Mouse (Mus musculus) embryo, embryonic 10.5 days (tissue): ENCODE results near the gene Mrto4.
"Not testable (repeated sequence)": the region's sequence is repeated elsewhere in the genome, so short reads cannot be mapped to it uniquely, and the experiment has no call there.

Experiments
- DNase-seq: peaks from one replicate; pipeline ENCODE4 v3.0.0-alpha.2; 2015; ENCODE audit warnings: low spot score

Gene Mrto4

DNA sequence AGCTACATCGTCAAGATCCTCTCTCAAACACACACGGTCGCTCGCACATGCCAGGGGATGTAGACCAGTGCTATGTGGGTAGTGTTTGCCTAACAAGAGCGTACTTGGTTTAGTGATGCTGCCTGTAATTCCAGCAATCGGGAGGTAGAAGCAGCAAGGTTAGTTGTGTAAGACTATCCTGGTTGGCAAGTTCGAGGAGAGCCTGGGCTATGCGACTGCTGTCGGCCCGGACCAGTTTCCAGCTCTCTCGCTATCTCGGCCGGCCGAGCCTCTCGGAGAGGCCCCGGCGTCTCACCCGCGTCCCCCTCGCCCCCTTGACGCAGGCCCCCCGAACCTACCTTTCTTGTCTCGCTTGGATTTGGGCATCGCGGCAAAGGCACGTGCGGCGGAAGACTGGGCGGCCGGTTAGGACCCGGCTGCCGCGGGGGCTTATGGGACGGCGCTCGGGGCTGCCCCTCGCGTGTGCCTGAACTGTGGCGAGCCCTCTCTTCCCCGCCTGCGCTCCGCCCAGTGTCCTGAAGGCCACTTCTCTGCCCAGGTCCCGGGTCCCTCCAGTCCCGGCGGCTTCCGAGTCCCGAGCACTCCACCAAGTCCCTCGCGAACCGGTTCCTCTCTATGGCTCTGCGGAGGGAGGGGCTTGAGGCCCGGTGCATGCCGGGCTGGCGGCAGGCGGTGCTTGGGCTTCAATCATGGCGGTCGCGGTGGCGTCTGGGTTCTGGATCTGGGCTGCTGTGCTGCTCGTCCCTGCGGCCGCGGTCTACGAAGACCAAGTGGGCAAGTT lies at the start of gene Mrto4, which contains the start of the genes Emc1 and Ubr4:
TSS of gene Mrto4 (minus strand) at position 646 of the 781 bp plus-strand sequence.
TSS of gene Emc1 (plus strand) at position 657 of the 781 bp plus-strand sequence.
TSS of gene Ubr4 (plus strand) at position 679 of the 781 bp plus-strand sequence.
- peak; percentile 91 for DNase-seq

DNA sequence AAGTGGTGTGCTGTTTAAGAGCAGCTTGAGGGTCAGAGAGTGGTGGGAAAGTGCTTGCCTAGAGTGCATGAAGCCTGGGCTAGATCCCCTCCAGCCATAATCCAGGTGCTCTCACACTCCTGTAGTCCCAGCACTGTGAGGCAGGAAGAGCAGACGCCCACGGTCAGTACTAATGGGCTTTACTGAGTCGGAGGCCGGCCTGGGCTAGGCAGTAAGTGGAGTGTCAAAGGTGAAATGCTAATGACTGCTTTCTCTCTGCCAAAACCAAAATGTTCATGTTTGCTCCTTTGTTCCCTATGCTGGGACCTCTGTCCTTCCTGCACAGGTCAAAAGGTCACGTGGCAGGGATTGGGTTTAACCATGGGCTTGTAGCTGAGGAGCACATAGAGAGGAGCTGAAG lies 48.1 kb upstream of the Mrto4 start:
- no peak for DNase-seq

DNA sequence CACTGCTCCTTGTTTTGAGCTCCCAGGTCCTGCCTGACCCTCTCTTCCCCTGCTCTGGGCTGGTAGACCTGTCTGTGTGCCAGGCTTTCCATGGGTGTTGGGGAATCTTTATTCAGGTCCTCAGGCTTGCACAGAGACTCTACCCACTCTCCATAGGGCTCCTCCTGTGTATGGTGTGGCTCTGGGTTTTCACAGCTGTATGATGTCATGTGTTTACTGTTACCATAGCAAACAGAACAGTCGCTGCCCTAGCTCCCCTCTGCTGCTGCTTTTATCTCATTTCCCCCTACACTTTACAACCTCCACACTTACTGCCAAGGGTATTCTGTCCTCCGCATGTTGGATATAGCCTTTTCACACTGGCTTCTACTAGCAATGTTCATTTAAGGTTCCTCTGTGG lies 43.1 kb upstream of the Mrto4 start:
- DNase-seq: no peak

DNA sequence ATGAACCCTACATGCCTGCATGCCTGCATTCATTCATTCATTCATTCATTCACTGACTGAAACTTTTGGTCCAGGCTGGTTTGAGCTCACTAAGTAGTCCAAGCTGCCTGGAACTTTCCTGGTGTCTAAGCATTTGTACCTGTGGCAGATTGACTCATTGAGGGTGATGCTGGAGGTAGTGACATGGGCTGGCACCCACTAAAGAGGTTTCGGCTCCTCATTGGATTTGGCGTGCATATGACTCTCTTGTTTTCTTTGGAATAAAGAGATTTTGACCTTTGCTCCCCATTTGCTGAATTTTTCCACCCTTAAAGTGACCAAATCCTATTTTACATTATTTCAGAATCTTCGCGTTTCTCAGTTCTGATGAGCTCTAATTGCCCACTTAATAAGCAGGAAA lies 37.2 kb upstream of the Mrto4 start:
- no peak for DNase-seq

DNA sequence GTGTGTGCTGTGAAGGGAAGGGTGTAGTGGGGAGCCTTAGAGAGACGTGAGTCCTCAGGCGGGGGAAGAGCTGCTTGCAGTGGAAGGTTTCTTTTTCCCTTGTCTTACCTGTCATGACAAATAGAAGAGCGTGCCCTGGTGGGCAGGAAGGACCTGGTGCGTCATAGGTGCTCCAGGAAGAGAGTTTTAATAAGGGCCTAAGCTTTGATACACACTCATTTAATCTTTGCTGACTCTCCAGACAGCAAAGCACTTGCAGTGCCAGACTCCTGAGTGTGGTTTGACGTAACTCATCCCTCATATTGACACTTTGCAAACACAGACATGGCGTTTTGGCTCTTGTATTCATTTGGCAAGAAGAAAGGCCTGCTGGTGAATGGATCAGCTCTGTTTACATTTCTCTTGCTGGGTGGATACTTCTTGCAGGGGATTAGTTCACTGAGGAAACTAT lies 34.5 kb upstream of the Mrto4 start:
- DNase-seq: peak; percentile 5

DNA sequence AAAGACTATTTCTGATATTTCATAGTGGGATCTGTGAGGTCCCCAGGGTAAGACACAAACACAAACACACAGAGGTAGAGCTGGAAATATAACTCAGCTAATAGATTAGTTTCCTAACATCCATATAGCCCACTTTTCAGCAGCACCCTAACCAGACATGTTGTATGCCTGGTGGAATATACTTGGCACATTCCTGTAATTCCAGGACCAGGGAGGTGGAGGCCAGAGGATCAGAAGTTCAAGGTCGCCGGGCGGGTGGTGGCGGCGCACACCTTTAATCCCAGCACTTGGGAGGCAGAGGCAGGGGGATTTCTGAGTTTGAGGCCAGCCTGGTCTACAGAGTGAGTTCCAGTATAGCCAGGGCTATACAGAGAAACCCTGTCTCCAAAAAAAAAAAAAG lies 33.5 kb upstream of the Mrto4 start:
- not testable (repeated sequence) for DNase-seq

DNA sequence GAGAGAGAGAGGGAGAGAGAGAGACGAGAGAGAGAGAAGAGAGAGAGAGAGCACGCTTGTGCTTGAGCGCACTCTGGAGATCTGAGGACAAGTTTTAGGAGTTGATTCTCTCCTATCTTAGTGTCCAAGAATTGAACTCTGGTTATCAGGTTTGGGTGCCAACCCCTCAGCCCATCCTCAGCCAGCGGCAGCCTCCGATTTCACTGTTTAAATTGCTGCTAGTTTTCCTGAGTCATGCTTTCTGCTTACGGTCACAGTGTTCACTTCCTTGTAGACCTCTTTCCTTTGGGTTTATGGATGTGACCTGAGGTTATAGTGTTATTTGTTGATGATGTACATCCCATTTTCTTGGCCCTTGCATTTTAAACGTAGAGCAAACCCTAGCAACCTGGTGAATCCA lies 29.9 kb upstream of the Mrto4 start:
- no peak for DNase-seq

DNA sequence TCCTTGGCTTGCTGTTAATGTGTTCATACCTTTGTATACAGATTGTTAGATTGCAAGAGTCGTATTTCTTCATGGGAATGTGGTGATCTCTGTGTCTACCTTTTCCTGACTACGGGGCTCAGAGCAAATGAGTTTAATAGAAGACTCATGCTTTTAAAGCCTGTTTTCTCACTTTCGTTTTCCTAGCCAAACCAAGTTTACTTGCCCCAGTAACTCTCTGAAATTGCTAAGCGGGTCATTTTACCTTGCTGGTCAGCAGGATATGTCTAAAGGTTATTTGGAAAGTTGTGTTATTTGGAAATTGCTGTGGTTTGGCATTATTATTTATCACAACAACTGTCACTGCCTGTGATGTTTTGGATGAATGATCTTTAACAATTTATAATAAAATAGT lies 29.1 kb upstream of the Mrto4 start:
- no peak for DNase-seq

DNA sequence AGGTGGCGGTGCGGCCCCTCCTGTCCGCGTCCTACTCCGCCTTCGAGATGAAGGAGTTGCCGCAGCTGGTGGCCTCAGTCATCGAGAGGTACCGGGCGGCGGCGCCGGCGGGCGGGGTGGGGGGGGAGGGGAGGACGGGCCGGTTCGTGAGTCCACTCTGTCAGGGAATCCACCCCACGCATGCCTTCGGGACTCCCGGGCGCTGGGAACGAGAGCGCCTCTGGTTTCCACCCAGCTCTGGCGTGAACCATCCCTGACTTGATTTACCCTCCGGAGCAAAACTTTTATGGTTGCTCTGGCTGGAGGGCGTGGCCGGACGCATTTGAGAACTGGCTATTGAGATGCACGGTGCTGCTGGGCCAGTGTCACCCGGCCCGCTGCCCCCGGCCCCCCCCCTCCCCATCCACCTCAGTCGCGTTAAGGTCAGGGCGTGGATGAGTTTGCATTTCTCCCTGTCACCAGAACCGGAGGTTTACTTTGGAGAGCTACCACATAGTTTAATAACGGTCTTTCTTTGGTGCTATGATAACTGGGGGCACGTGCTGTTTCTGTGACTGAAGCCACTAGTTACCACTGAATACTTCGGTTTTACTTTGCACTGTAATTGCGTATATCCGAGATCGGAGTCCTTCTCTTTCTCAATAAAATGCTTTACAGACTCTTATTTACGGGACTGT lies 28.5 kb upstream of the Mrto4 start:
- DNase-seq: peak; percentile 6

DNA sequence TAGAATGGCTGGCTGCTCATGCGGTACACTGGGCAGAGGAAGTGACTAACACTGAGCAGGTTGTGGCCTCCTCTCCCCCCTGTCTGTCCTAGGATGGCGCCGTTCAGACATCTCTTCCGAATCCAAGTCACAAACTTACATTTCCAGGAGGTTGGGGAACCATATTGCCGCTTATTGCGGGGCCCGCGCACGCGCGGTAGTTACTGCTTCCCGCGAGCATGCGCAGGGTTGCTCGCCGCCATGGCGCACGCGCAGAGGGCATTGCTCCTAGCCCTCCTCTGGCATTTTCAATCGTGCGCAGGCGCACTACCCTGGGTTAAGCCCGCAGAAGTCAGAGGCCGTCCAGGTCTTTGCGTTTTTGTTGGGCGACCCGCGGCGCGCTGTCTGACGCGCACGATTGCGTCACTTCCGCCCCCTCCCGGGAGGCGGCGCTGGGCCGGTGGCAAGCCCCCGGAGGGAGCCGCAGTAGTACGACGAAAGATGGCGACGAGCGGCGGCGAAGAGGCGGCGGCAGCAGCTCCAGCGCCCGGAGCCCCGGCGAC lies 27.9 kb upstream of the Mrto4 start:
- peak; percentile 99 for DNase-seq

DNA sequence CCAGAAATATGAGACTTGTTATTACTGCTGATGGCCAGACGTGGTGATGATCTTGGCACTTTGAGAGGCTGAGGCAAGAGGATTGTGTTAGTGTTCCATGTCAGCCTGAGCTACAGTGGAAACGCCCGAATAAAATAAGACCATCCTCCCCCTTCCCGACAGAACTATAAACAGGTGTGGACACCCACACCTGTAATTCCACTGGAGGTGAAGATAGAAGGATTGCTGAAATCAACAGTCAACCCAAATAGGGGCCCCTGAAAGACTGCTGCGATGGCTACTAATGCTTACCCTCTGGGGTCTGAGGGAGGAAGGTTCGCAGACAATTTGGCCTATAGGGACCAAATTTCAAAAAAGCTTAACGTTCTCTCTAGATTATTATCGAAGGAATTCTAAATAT lies 27.3 kb upstream of the Mrto4 start:
- peak; percentile 14 for DNase-seq

DNA sequence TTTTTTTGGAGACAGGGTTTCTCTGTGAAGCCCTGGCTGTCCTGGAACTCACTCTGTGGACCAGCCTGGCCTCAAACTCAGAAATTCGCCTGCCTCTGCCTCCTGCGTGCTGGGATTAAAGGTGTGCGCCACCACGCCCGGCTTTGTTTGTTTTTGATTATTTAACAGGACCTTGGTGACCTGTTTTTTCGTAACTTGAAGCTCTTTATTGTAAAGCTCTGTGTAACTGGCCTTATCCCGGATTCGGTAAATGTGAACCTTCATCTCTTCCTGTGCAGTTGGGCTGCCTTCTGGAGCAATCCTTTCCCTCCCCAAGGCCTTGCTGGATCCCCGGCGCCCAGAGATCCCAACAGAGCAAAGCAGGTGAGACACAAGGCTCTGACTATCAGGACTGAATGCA lies 21.2 kb upstream of the Mrto4 start:
- no peak for DNase-seq

DNA sequence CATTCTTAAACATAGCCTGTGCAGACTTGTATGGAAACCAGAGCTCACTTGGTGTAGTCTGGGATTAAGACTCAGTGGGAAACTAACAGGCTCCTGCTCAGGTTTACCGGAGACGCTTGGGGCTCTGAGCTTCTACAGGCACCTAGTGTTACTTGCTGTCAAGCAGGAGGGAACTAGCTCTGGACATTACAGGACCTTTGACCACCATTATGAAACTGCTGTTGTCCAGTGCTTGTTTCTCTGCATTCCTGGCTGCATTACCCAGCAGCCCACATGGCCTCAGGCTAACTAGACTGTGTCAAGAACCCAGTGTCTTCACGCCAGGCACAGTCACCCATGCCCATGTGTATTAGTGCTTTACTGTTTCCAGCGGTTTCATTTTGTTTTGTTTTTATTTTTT lies 20.8 kb upstream of the Mrto4 start:
- DNase-seq: no peak

DNA sequence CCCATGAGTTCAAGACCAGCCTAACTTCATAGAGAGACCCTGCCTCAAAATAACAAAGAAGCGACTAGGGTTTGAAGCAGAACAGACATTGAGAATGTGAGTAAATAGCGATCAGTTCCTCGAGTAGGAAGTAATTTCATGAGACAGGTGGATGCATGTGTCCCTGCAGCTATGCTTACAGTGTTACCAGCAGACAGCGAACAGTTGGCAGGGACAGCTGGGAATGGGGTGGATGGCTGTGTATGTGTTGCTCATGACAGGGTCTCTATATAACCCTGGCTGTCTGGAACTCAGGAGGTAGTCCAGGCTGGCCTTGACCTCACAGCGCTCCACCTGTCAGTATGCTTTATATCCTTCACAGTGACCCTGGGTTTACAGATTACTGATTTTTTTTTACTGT lies 15.7 kb upstream of the Mrto4 start:
- DNase-seq: no peak

DNA sequence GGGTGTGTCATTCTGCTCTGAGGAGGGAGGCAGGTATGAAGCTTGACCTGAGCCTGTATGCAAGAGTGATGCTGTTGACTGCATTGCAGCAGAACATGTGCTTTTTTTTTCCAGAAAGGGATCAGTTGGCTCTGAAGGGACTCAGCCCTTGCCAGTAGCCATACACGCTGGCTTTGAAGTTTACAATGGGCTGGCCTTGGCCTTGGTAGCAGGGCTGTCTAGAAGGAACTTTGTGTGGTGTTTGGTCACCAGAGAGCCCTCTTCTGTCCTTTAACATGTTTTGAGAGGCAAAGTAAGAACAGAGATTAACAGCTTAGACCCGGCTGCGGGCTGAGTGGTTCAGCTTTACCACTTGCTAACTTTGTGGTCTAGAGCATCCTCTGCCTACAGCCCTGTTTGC lies 15.0 kb upstream of the Mrto4 start:
- DNase-seq: no peak

DNA sequence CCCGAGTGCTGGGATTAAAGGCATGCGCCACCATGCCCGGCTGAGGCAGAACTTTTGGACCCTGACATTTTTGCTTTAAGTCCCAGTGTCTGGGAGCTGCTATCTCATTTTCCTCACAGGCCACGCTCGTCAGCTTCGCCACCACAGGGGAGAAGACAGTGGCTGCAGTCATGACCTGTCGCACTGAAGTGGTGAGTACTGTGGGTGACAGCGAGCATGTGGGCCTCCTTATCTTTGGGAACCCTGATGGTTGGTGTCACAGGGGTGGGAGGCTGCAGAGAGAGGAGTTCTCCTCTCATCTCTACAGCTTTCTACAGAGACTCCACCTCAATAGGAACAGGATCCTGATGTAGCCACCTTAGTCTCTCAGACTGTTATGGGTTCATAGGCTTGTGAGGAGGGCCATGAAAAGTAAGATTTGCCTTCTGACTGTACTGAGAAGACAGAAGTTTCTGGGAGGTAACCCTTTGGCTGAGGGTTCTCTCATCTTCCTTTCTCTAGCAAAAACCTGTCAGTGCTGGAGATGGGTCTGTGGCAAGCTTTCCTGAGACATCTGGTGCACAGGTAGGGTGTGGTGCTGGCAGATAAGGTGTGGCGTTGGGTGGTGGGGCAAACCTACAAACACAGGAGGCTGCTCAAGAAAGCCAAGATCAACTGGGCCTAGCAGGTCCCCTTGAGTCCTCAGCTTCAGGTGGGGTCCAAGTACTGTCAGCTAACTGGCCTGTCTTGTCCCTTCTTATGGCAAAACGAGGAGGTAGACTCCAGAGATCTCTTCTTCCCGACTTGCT lies 8.6 kb upstream of the Mrto4 start:
- DNase-seq: no peak

DNA sequence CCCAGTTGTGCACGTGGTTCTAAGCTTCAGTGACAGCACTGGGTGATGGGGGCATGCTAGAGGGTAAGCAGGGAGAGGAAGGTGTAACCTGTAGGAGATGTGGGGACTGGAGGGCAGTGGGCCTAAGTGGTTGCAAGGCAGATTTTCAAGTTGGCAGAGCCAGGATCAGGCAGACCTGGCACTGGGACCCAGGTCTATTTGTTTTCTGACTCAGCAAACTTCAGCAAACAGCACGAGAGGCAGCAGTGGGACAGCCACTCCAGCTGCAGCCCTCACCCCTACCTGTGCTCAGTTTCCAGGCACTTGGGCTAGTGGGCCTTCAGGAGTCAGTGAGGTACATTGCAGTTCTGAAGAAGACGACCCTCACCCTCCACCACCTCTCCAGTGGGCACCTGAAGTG lies 4.8 kb upstream of the Mrto4 start:
- DNase-seq: no peak

DNA sequence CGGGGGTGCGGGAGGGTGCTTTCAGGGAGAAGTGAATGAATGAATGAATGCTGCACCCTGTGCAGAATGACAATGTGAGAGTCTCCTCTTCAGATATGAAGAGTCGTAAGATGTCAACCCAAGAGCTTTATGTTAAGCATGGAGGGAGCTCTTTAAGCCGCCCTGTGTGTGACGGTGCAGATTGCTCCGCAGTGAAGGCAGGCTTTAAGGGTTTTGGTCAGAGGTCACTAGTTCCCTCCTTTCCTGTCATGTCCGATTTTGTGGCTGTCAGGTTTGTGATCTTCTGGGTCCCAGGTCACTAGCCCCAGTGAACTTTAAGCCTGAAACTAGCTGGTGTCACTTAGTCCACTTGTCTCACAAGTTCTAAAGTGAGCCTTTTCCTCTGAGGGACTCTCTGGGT lies 456 bp upstream of the Mrto4 start:
- no peak for DNase-seq

DNA sequence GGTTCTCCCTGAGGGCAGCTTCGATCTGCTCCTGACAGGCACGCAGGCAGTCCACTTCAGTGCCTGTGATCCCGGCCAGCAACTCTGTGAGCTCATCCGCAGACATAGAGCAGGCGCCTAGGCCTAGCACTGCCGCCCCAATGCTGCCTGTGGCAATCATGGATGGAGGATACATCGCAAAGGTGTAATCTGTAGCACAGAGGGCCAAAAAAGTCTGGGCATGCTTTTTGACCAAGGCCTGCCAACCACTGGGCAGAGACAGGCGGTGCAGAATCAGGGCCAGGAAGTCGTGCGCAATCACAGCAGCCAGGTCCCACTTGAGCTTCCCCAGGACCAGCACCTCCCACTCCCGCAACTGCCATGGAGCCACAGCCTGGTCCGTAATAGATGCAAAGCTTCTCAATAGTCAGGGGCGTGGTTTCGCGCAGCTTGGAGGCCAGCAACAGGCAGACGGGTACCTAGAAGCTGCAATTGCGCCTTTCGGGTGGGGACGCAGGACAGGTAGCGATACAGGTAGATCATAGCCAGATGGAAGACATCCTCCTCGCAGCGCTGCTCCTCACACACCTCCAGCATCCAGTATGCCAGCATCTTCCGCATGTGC lies 6.9 kb downstream of the Mrto4 start:
- no peak for DNase-seq

DNA sequence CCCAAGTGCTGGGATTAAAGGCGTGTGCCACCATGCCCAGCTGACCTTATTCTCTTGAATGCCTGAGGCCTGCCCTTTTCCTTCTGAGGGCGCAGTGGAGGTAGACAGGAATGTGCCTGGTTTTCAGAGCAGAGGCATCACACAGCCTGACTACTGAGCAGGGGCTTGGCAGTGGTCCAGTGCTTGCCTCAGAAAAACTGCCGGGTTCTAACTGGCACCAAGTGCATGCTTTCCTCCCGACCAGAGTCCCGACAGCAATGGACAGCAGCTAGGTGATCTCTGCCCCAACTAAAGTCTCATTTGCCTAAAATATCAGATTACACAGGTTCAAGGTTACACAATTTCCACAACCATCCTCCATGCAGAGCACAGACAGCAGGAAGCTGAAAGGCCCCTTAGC lies 8.7 kb downstream of the Mrto4 start:
- DNase-seq: no peak

DNA sequence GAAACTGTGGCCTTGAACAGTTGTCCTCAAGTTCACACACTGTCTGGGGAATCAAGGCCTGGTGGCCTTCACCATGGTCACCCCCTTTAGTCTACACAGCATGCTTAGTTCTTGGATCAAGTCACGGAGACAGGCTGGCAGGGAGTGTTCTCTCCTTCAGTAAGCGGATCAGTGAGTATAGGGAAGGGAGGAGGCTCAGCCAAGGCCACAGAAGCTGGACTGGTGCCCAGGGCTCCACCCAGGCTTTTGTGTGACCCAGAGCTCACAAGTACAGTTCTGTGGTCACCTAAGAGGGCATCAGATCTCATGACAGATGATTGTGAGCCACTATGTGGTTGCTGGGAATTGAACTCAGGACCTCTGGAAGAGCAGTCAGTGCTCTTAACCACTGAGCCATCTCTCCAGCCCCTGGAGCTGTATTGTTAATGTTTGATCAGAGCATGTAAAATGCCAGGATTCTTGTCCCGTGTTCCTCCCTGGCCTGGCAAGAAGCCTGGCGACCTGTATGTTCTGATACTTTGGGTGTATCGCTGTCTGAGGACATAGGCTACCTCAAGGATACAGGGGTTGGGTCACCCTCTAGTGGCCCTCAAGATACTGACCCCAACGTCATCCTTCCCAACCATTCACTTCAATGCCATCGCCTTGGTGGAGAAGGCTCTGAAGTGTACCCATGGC lies 10.7 kb downstream of the Mrto4 start:
- no peak for DNase-seq
